Mouse (Mus musculus) neural tube, postnatal 0 days (tissue): ENCODE results near the gene Atxn7l3b. TPM values are rescaled to one million over a fixed set of nuclear protein-coding genes. Genes with fewer than 3 reads are reported as not detected.

Experiments used
- polyA plus RNA-seq: library from polyadenylated mRNA; unstranded; fragments of >200 nt; fragmentation: Nextera tagmentation; extraction: Ambion mirVana; gene quantifications from 2 replicates; pipeline ENCODE4 v1.2.1, GENCODE M21; 2015

Gene Atxn7l3b
- polyA plus RNA-seq: 388 and 438 TPM in 2 replicates

GRCm38 (mm10) chr10:112928452-112929221 lies at the start of gene Atxn7l3b:
Gene Atxn7l3b (minus strand): TSS chr10:112929001.

